Mouse (Mus musculus) small intestine, adult 2 months (tissue): ENCODE results near the gene Slc29a3. TPM values are rescaled to one million over a fixed set of nuclear protein-coding genes. Genes with fewer than 3 reads are reported as not detected.

ENCODE experiments used
- H3K27ac ChIP-seq: fragments of 200-500 bp; 2 replicates; pipeline ENCODE4 v1.5.1; 2012; ENCODE audit warnings: low read depth, low read length, control low read depth, inconsistent platforms; ENCODE audit not compliant: insufficient read depth
- H3K27me3 ChIP-seq: fragments of 200-500 bp; 2 replicates; pipeline ENCODE4 v1.6.1; 2012; ENCODE audit warnings: mild to moderate bottlenecking, moderate library complexity, low read length, inconsistent platforms; ENCODE audit not compliant: control insufficient read depth, insufficient read depth
- H3K36me3 ChIP-seq: fragments of 200-500 bp; 2 replicates; pipeline ENCODE4 v1.6.1; 2012; ENCODE audit warnings: mild to moderate bottlenecking, low read length, control low read depth, inconsistent platforms; ENCODE audit not compliant: control insufficient read depth, insufficient read depth
- H3K4me1 ChIP-seq: fragments of 200-500 bp; 2 replicates; pipeline ENCODE4 v1.6.1; 2012; ENCODE audit warnings: low read length, inconsistent platforms, mixed read lengths; ENCODE audit not compliant: control insufficient read depth, insufficient read depth, insufficient read length
- H3K4me3 ChIP-seq: fragments of 200-500 bp; 2 replicates; pipeline ENCODE4 v1.5.1; 2012; ENCODE audit warnings: low read depth, mild to moderate bottlenecking, control low read depth, inconsistent platforms, low read length, moderate library complexity
- CTCF ChIP-seq: fragments of 200-500 bp; IDR thresholded peaks from 2 replicates; pipeline ENCODE4 v1.5.1; 2012; ENCODE audit warnings: low read depth, mild to moderate bottlenecking, control low read depth, inconsistent platforms, low read length, moderate library complexity, mixed read lengths; ENCODE audit not compliant: insufficient replicate concordance, insufficient read length; ENCODE audit errors: extremely low read depth
- POLR2A ChIP-seq: fragments of 200-500 bp; IDR thresholded peaks from 2 replicates; pipeline ENCODE4 v1.6.1; 2012; ENCODE audit warnings: low read depth, mild to moderate bottlenecking, control low read depth, inconsistent platforms, low read length, moderate library complexity
- WGBS: fragments of 180-500 bp; shearing (Covaris S2); methylation state at CpG from one replicate; pipeline ENCODE4 v1.1.7; 2018; 5-methylcytosine and 5-hydroxymethylcytosine counted together
- polyA plus RNA-seq: library from polyadenylated mRNA; depleted of rRNA; stranded (reverse); fragments of >200 nt; gene quantifications from 2 replicates; pipeline ENCODE4 v1.2.3, GENCODE M21; 2012; rRNA removed

Gene Slc29a3
- polyA plus RNA-seq, 1 experiment = 5.0 TPM

DNA sequence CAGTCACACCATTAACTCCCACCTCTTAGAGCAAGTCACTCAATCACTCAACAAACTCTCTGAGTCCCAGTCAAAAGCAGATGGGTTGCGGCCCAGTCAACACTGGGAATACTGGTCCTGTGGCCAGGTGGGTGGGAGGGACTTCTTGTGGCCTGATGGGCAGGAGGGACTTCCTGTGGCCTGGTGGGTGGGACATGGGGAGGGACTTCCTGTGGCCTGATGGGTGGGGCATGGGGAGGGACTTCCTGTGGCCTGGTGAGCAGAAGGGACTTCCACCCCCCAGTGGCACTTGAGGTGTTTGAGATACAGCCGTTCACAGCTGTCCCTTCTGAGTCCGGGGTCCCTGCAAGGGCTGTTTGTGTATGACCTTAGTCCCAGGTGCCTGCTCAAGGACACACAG is 84.0 kb downstream of the Slc29a3 start:
- no peak overlapping the region for H3K27ac ChIP-seq
- 80% methylated on average over 3 of the region's 3 CpGs for WGBS
- TF ChIP-seq CTCF (no peak), POLR2A (no peak)
- no peaks in the 10 kb centered on the region for H3K27me3 ChIP-seq
- no peaks in the 10 kb centered on the region for H3K4me1 ChIP-seq
- no peak overlapping the region for H3K4me3 ChIP-seq
- H3K36me3 ChIP-seq = no peaks in the 10 kb centered on the region

Other genes with a start within 250 kb of the Slc29a3 start
- 0.33 and 0.35 TPM in 2 replicates for gene Cdh23, start 56.3 kb downstream of the Slc29a3 start, polyA plus RNA-seq
- 24.6 and 71.6 TPM in 2 replicates for gene Unc5b, start 78.8 kb upstream of the Slc29a3 start, polyA plus RNA-seq